Mouse (Mus musculus) MEL (cell line): Measurements from ENCODE around the gene Prrx2. TPM values are rescaled to one million over a fixed set of nuclear protein-coding genes. Genes with fewer than 3 reads are reported as not detected.

Source experiments
- DNase-seq: peaks from one replicate; pipeline ENCODE4 v3.0.0; 2011; ENCODE audit warnings: low read depth, low spot score
- H3K27ac ChIP-seq: 2 replicates; pipeline ENCODE4 v1.5.1; 2012; ENCODE audit warnings: low read depth, mild to moderate bottlenecking, control low read depth, low read length, moderate library complexity; ENCODE audit not compliant: control insufficient read depth
- H3K27me3 ChIP-seq, 2 experiments: fragments of 150-350 bp in 1 of 2; sonication (generic) in 1 of 2; 2 replicates each; pipeline ENCODE4 v1.6.1; 2012; ENCODE audit warnings: low read length in 2 of 2, mild to moderate bottlenecking in 2 of 2, improper control_type of control experiment in 1 of 2, moderate library complexity in 1 of 2; ENCODE audit not compliant: insufficient read depth in 2 of 2, control insufficient read depth in 1 of 2
- H3K36me3 ChIP-seq, 2 experiments: 2 replicates each; pipeline ENCODE4 v1.6.1; 2012 to 2014; ENCODE audit warnings: low read length in 2 of 2, improper control_type of control experiment in 1 of 2, inconsistent platforms in 1 of 2, mild to moderate bottlenecking in 1 of 2; ENCODE audit not compliant: insufficient read depth in 2 of 2, control insufficient read depth in 1 of 2
- H3K4me1 ChIP-seq, 2 experiments: fragments of 150-350 bp in 1 of 2; sonication (generic) in 1 of 2; 2 replicates each; pipeline ENCODE4 v1.6.1; 2012; ENCODE audit warnings: low read length in 2 of 2, improper control_type of control experiment in 1 of 2, mild to moderate bottlenecking in 1 of 2; ENCODE audit not compliant: insufficient read depth in 2 of 2, control insufficient read depth in 1 of 2
- H3K4me3 ChIP-seq, 2 experiments: fragments of 150-350 bp in 1 of 2; sonication (generic) in 1 of 2; 2 replicates each; pipeline ENCODE4 v1.5.1; 2012; ENCODE audit warnings: low read depth in 2 of 2, low read length in 2 of 2, mild to moderate bottlenecking in 2 of 2, moderate library complexity in 2 of 2, control low read depth in 1 of 2, improper control_type of control experiment in 1 of 2; ENCODE audit not compliant: control insufficient read depth in 1 of 2, insufficient read depth in 1 of 2
- H3K79me2 ChIP-seq: 2 replicates; pipeline ENCODE4 v1.6.1; 2012; ENCODE audit warnings: mild to moderate bottlenecking, low read length, moderate library complexity; ENCODE audit not compliant: control insufficient read depth, poor library complexity, insufficient read depth
- H3K9ac ChIP-seq: 2 replicates; pipeline ENCODE4 v1.6.1; 2012; ENCODE audit warnings: low read depth, mild to moderate bottlenecking, control low read depth, low read length, moderate library complexity; ENCODE audit not compliant: control insufficient read depth, poor library complexity, severe bottlenecking
- H3K9me3 ChIP-seq: fragments of 150-350 bp; sonication (generic); replicated peaks from 2 replicates; pipeline ENCODE4 v1.6.1; 2012; ENCODE audit warnings: mild to moderate bottlenecking, low read length, improper control_type of control experiment, moderate library complexity; ENCODE audit not compliant: insufficient read depth
- CHD2 ChIP-seq: IDR thresholded peaks from 2 replicates; pipeline ENCODE4 v1.6.1; 2011; ENCODE audit warnings: low read length, improper control_type of control experiment
- CTCF ChIP-seq, 3 experiments: IDR thresholded peaks in 2 of 3; conservative IDR thresholded peaks in 1 of 3; 2 replicates each; pipeline ENCODE4 v1.5.1; 2011 to 2012; ENCODE audit warnings: low read length in 3 of 3, low read depth in 2 of 3, mild to moderate bottlenecking in 2 of 3, improper control_type of control experiment in 1 of 3, inconsistent platforms in 1 of 3, mixed read lengths in 1 of 3, moderate library complexity in 1 of 3; ENCODE audit not compliant: control insufficient read depth in 1 of 3, insufficient read depth in 1 of 3, poor library complexity in 1 of 3, severe bottlenecking in 1 of 3
- ELF1 ChIP-seq: IDR thresholded peaks from 2 replicates; pipeline ENCODE4 v1.6.1; 2014; ENCODE audit warnings: low read depth, mild to moderate bottlenecking, inconsistent platforms, low read length, improper control_type of control experiment, moderate library complexity
- EP300 ChIP-seq, 2 experiments: IDR thresholded peaks; 2 replicates each; pipeline ENCODE4 v1.6.1; 2011; ENCODE audit warnings: improper control_type of control experiment in 2 of 2, low read length in 2 of 2, low read depth in 1 of 2, mild to moderate bottlenecking in 1 of 2
- ETS1 ChIP-seq: IDR thresholded peaks from 2 replicates; pipeline ENCODE4 v1.6.1; 2012; ENCODE audit warnings: low read depth, mild to moderate bottlenecking, inconsistent platforms, low read length, improper control_type of control experiment, moderate library complexity
- GATA1 ChIP-seq: IDR thresholded peaks from 2 replicates; pipeline ENCODE4 v1.6.1; 2011; ENCODE audit warnings: low read depth, low read length, improper control_type of control experiment
- HCFC1 ChIP-seq: IDR thresholded peaks from 2 replicates; pipeline ENCODE4 v1.6.1; 2012; ENCODE audit warnings: low read depth, mild to moderate bottlenecking, inconsistent platforms, low read length, improper control_type of control experiment, moderate library complexity
- MAX ChIP-seq: IDR thresholded peaks from 2 replicates; pipeline ENCODE4 v1.6.1; 2011; ENCODE audit warnings: low read length, improper control_type of control experiment
- MAZ ChIP-seq: IDR thresholded peaks from 2 replicates; pipeline ENCODE4 v1.6.1; 2012; ENCODE audit warnings: low read depth, mild to moderate bottlenecking, inconsistent platforms, low read length, improper control_type of control experiment
- MEF2A ChIP-seq: IDR thresholded peaks from 2 replicates; pipeline ENCODE4 v1.6.1; 2014; ENCODE audit warnings: low read depth, mild to moderate bottlenecking, inconsistent platforms, low read length, improper control_type of control experiment; ENCODE audit not compliant: poor library complexity, insufficient replicate concordance, severe bottlenecking; ENCODE audit errors: extremely low read depth
- MYB ChIP-seq: IDR thresholded peaks from 2 replicates; pipeline ENCODE4 v1.6.1; 2011; ENCODE audit warnings: mild to moderate bottlenecking, low read depth, low read length, improper control_type of control experiment
- MYC ChIP-seq: IDR thresholded peaks from 2 replicates; pipeline ENCODE4 v1.6.1; 2011; ENCODE audit warnings: low read depth, mild to moderate bottlenecking, low read length, improper control_type of control experiment, moderate library complexity
- POLR2A ChIP-seq, 2 experiments: IDR thresholded peaks; 2 replicates each; pipeline ENCODE4 v1.6.1; 2011 to 2012; ENCODE audit warnings: low read length in 2 of 2, mild to moderate bottlenecking in 2 of 2, control low read depth in 1 of 2, improper control_type of control experiment in 1 of 2, low read depth in 1 of 2, moderate library complexity in 1 of 2; ENCODE audit not compliant: control insufficient read depth in 1 of 2, insufficient read depth in 1 of 2, poor library complexity in 1 of 2
- POLR2AphosphoS2 ChIP-seq: IDR thresholded peaks from 2 replicates; pipeline ENCODE4 v1.6.1; 2011; ENCODE audit warnings: low read length, improper control_type of control experiment
- POLR2AphosphoS5 ChIP-seq: IDR thresholded peaks from 2 replicates; pipeline ENCODE4 v1.6.1; 2012; ENCODE audit warnings: low read depth, borderline replicate concordance, mild to moderate bottlenecking, inconsistent platforms, low read length, moderate library complexity, mixed read lengths
- RAD21 ChIP-seq: IDR thresholded peaks from 2 replicates; pipeline ENCODE4 v1.6.1; 2011; ENCODE audit warnings: mild to moderate bottlenecking, low read depth, low read length, improper control_type of control experiment
- SIN3A ChIP-seq: IDR thresholded peaks from 2 replicates; pipeline ENCODE4 v1.6.1; 2012; ENCODE audit warnings: low read length, improper control_type of control experiment, inconsistent platforms
- SMC3 ChIP-seq: IDR thresholded peaks from 2 replicates; pipeline ENCODE4 v1.6.1; 2011; ENCODE audit warnings: low read depth, low read length, improper control_type of control experiment
- TCF12 ChIP-seq: IDR thresholded peaks from 2 replicates; pipeline ENCODE4 v1.6.1; 2014; ENCODE audit warnings: low read depth, mild to moderate bottlenecking, inconsistent platforms, low read length, improper control_type of control experiment, moderate library complexity
- UBTF ChIP-seq: IDR thresholded peaks from 2 replicates; pipeline ENCODE4 v1.6.1; 2012; ENCODE audit warnings: low read depth, mild to moderate bottlenecking, inconsistent platforms, low read length, improper control_type of control experiment, moderate library complexity, borderline replicate concordance; ENCODE audit not compliant: insufficient read depth
- USF2 ChIP-seq, 2 experiments: IDR thresholded peaks; 2 replicates each; pipeline ENCODE4 v1.6.1; 2011 to 2012; ENCODE audit warnings: improper control_type of control experiment in 2 of 2, low read length in 2 of 2, borderline replicate concordance in 1 of 2, inconsistent platforms in 1 of 2, low read depth in 1 of 2, mild to moderate bottlenecking in 1 of 2; ENCODE audit not compliant: insufficient read depth in 1 of 2
- ZNF384 ChIP-seq: IDR thresholded peaks from 2 replicates; pipeline ENCODE4 v1.6.1; 2012; ENCODE audit warnings: low read depth, mild to moderate bottlenecking, inconsistent platforms, low read length, improper control_type of control experiment
- polyA plus RNA-seq, 2 experiments: library from polyadenylated mRNA; stranded (reverse) in 1 of 2; unstranded in 1 of 2; fragments of >175 nt in 1 of 2; fragments of >200 nt in 1 of 2; gene quantifications; 2 replicates each; pipeline versions ENCODE4 v1.2.1 to v1.2.4; 2012; ENCODE audit warnings: low replicate concordance in 2 of 2, low read depth in 1 of 2; ENCODE audit not compliant: insufficient read length in 2 of 2, insufficient read depth in 1 of 2, missing spikeins in 1 of 2
- total RNA-seq: library from RNA; depleted of rRNA; stranded (reverse); fragments of 300-350 nt; gene quantifications from 2 replicates; pipeline ENCODE4 v1.2.3, GENCODE M21; 2012

The Prrx2 gene
- total and polyA plus RNA-seq, 3 experiments: not detected

GRCm38 (mm10) chr2:30927151-30927781, 92.5 kb downstream of the Prrx2 start:
- no peak overlapping the region for H3K4me3 ChIP-seq
- H3K27ac ChIP-seq: no peak overlapping the region
- no peaks in the 10 kb centered on the region for H3K36me3 ChIP-seq
- no peak for TF ChIP-seq ZNF384
- no peak for TF ChIP-seq ELF1
- no peak for TF ChIP-seq MAX
- no peak for TF ChIP-seq SIN3A
- no peak for TF ChIP-seq USF2 (IDR thresholded peaks at IDR 0.05; ENCODE audit: borderline replicate concordance in 1 of 2, insufficient read depth in 1 of 2, low read depth in 1 of 2, low read length in 2 of 2)
- no peak for TF ChIP-seq EP300 (IDR thresholded peaks at IDR 0.05; ENCODE audit: low read depth in 1 of 2, low read length in 2 of 2)
- no peak for TF ChIP-seq POLR2A (IDR thresholded peaks at IDR 0.05; ENCODE audit: control insufficient read depth in 1 of 2, insufficient read depth in 1 of 2, low read depth in 1 of 2, low read length in 2 of 2, poor library complexity in 1 of 2)
- TF ChIP-seq POLR2AphosphoS2: no peak
- no peak for TF ChIP-seq RAD21
- TF ChIP-seq MYB: no peak
- TF ChIP-seq CHD2: no peak
- TF ChIP-seq ETS1: no peak
- no peak for TF ChIP-seq POLR2AphosphoS5
- no peaks in the 10 kb centered on the region; the same call in 1 of the 2 replicates for H3K79me2 ChIP-seq
- H3K27me3 ChIP-seq: no peaks in the 10 kb centered on the region; a peak in 1 of 4 replicates
- H3K9ac ChIP-seq: no peak overlapping the region
- no peak for DNase-seq
- H3K4me1 ChIP-seq: peaks cover 0 to 12% of the 10 kb centered on the region in 2 experiments; a peak in 3 of 4 replicates
- H3K9me3 ChIP-seq: no peaks in the 10 kb centered on the region

- H3K79me2 ChIP-seq: no peaks in the 10 kb centered on the region; the same call in 1 of the 2 replicates
- no peaks in the 10 kb centered on the region for H3K36me3 ChIP-seq
- H3K4me3 ChIP-seq: peak overlapping the region; percentile 41 to 45
- H3K27me3 ChIP-seq: no peaks in the 10 kb centered on the region; a peak in 1 of 4 replicates
- peak overlapping the region; percentile 60 for H3K27ac ChIP-seq
- peak; percentile 91 for DNase-seq
- no peak for TF ChIP-seq MEF2A
- peak; percentile 64 for TF ChIP-seq HCFC1
- no peak for TF ChIP-seq TCF12
- 0 out of 2 replicates have a peak, but pooled peaks have one; percentile 6 for TF ChIP-seq GATA1
- peak; percentile 43; the same call in 1 of the 2 replicates for TF ChIP-seq SIN3A
- TF ChIP-seq RAD21: peak; percentile 30
- peak; percentile 75 to 93 (median 76) for TF ChIP-seq CTCF (IDR thresholded peaks at IDR 0.05 in 2 of 3, conservative IDR thresholded peaks at IDR 0.05 in 1 of 3; ENCODE audit: control insufficient read depth in 1 of 3, insufficient read depth in 1 of 3, low read depth in 2 of 3, low read length in 3 of 3, poor library complexity in 1 of 3, severe bottlenecking in 1 of 3)
- TF ChIP-seq UBTF: no peak
- peak; percentile 56 for TF ChIP-seq SMC3
- TF ChIP-seq MAZ: 0 out of 2 replicates have a peak, but pooled peaks have one; percentile 19
- TF ChIP-seq MYC: peak; percentile 43; the same call in 1 of the 2 replicates
- no peak for TF ChIP-seq ZNF384
- no peak for TF ChIP-seq ETS1
- peak overlapping the region; percentile 61 for H3K9ac ChIP-seq
- H3K4me1 ChIP-seq: peaks cover 0 to 12% of the 10 kb centered on the region in 2 experiments; a peak in 3 of 4 replicates
- H3K9me3 ChIP-seq: no peaks in the 10 kb centered on the region
Measured at GRCm38 (mm10) chr2:30927844-30928628, 93.3 kb downstream of the Prrx2 start.
